Mouse (Mus musculus) monocyte, adult 5-6 weeks (primary cell): ENCODE results near the gene Higd1c. TPM values are rescaled to one million over a fixed set of nuclear protein-coding genes. Genes with fewer than 3 reads are reported as not detected.
"Not testable (repeated sequence)": the region's sequence is repeated elsewhere in the genome, so short reads cannot be mapped to it uniquely, and the experiment has no call there.

Source experiments
- ATAC-seq: fragments of 153-309, 156-312 bp; replicated peaks from 2 replicates; pipeline ENCODE4 v1.8.0; 2017; ENCODE audit warnings: mild to moderate bottlenecking; ENCODE audit not compliant: low TSS enrichment, insufficient number of reproducible peaks, severe bottlenecking, poor library complexity, low FRiP score
- total RNA-seq: library from RNA; stranded (forward); fragments of 200-1000, 200-491, 200-594 nt; gene quantifications from 3 replicates; pipeline ENCODE4 v1.2.3, GENCODE M21; 2017

Gene Higd1c
- total RNA-seq, 1 experiment from 2014 or later = not detected

- no peak for ATAC-seq
Observed at GRCm38 (mm10) chr15:100401811-100402210, 37.5 kb downstream of the Higd1c start.

- ATAC-seq = no peak
Observed at GRCm38 (mm10) chr15:100402347-100402746, 38.0 kb downstream of the Higd1c start.

DNA sequence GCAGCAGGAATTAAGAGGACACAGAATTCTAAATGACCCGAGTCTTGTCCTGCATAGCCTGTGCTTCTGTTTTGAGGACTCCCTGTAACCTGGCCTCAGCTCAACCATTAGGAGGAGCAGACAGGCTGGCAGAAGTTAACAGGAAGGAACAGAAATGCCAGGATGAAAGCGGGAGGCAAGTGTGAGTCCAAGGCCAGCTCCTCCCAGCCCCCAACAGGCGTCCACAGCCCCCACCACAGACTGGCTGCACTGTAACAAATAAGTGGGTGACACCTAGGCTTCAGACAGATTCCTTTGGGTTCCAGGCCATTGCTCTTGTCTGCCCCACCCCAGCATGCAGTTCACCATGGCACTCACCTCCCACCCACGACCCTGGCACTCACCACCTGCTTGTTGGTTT lies 38.5 kb downstream of the Higd1c start:
- no peak for ATAC-seq

DNA sequence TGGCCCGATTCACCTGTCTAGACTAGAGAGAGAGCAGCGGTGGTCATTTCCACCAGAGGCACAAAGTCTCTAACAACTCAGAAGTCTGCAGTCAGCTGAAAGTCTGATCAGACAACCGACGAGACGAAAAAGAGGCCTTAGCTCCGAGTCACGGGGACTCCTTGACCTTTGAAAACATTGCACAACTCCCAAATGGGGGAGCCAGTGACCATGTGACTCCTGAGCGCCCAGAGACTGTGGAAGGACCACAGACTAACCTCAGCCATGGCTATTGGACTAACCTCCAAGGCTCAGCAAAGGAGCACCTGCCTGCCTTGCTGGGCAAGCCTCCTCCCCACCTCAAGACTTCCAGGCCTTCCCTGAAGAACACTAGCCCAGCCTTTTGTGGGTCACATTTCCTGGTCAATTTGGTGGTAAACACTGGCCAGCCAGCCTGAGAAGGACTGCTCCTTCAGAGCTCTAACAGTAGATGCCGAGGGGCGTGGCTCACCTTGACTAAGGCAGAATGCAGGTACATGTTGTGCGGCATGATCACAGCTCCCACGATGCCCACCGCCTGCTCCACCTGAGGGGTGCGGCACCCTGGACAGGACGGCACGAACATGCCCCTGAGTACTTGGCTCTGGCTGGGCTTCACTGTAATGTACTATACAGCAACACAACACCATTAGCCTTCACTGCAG lies 39.1 kb downstream of the Higd1c start:
- ATAC-seq = peak; percentile 61

DNA sequence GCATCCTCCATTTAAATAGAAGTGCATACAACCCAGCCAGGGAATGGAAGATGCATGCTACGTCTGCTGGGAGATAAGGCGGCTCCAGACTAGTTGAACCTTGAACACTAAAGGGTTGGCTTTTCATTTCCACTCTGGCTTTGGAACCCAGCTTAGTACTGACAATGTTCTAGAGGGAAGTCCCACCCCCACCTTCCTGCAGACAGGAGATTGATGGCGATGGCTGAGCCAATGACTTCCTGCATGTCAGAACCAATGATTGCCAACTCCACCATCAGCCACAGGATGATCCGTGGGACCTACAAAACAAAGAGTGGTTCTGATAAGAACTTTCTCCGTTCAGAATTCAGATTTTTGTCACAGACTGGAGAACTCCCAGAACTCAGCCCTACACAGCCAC lies 41.7 kb downstream of the Higd1c start:
- no peak for ATAC-seq

DNA sequence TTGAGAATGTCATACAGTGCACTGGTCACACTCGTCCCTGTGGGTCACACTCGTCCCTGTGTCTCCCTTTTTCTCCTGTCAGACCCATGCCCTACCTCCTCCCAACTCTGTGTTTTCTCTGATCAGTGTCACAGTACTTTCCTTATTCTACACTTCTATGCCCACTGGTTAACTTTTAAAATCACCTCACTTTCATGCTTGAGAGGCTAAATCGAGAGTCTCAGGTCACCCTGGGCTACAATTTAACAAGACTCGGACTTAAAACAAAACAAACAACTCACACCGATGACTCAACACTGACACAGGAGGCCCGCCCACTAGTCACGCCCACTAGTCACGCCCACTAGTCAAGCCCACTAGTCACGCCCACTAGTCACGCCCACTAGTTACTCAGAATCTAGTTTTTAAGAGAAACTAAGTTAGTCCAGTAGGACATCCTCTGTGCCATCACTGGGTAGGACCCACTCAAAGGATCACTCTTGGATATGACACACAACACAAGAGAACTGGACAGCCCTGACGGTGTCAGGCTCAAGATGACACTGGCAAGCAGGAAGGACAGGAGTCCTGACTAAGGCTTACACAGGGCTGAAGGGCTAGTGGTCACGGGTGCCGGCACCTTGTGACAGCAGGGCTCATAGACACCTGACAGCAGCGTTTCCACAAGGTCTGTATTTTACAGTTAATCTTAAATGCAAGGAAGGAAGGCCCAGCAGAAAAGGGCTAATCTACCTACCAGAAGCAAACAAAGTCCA lies 46.8 kb downstream of the Higd1c start:
- ATAC-seq = peak; percentile 89

- no peak for ATAC-seq
Observed at GRCm38 (mm10) chr15:100411731-100412130, 47.4 kb downstream of the Higd1c start.

- ATAC-seq = no peak
Observed at GRCm38 (mm10) chr15:100413306-100413705, 49.0 kb downstream of the Higd1c start.

DNA sequence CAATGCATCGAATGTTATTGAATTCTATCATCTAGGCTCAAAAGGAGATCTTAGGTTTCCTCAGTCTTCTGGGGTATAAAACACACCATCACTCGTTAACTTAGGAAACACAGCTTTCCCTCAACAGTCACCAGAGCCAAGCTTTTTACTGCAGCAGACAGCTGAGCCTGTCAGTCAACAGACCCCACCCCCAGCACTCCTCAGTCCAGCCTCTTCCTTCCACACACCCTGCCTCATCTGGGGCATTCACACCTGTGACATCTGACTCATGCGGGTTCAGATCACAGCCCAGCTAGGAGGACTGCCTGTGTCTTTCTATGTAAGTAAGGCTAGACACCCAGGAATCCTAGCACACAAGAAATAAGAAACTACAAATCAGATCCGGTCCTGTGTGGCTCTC lies 49.7 kb downstream of the Higd1c start:
- ATAC-seq = no peak

GRCm38 (mm10) chr15:100414942-100415341 lies 50.6 kb downstream of the Higd1c start:
- no peak for ATAC-seq

GRCm38 (mm10) chr15:100415684-100416083 lies 51.3 kb downstream of the Higd1c start:
- ATAC-seq = no peak

DNA sequence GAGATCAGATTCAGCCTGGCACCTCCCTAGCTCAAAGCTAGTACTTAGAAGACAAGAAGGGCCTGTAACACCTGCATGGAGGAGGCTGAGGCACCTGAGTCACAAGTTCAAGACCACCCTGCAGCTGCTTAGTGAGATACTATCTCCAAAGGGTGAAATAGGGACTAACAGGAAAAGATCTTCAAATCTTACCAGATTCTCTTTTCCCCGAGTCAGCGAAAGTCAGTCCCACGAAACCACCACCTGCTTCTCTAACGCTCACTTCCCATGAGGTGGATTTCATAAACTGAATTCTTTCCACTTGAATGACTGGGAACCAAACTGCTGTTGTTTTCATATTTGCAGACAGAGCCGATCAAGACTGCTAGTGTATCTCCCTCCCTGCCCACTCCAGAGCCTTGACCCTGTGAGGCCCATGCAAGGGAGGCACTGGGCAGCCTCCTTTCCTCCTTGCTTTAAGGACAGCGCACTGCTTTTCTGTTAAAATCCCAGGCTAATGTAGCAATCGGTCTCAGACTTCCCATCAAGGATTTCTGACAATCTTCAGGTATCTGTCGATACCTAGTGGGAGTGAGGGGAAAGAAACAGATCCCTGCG lies 53.6 kb downstream of the Higd1c start:
- ATAC-seq = no peak

DNA sequence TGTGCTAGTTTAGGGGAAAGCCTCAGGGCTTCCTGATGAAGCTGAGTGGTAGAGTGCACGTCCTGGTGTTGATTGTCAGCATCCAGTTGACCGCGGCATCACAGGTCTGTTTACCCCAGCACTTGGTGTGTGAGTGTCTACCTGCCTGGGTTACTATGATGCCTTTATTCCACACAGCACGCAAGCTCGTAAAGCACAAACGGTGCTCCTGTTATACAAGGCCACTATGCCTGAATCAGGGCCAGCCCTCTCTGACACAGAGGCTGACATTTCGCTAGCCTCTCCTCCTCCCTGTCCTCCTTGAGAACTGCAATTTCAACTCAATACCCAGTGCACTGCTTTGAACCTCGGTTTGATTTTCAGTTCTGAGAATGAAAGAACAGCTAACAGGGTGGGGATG lies 55.0 kb downstream of the Higd1c start:
- no peak for ATAC-seq

DNA sequence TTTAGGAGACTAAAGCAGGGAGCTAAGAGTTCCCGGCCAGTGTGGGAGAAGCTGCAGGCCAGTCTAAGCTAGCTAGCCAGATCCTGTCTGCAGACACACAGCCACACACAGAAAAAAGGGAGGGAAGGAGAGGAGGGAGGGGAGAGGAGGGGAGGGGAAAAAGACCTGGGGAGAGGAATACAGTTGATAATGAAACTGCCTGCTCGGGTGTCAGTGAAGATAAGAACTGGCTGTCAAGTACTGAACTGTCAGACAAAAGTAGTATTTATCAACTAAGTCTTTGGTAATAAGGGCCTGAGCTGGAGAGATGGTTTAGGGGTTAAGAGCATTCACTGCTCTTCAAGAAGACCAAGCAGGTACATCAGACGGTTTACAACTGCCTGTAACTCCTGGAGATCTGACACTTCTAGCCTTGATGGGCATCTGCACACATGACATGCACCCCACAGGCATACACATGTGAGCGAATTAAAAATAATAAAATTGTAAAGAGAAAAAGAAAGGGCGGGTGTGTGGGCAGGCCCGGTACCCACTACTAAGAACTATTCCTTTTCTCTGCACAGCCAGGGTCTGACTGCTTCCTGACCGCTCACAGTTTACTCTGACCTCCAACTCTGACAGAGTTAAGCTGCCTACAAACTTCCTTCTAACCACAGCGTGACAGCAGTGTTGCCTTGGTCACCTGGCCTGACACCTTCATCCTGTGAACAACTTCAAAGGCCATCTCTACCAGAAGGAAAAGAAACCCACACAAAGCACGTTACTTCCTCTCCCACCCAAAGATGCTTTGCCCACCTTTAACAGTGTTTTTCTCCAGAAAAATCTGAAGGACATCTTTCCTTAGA lies 55.8 kb downstream of the Higd1c start:
- ATAC-seq = no peak

DNA sequence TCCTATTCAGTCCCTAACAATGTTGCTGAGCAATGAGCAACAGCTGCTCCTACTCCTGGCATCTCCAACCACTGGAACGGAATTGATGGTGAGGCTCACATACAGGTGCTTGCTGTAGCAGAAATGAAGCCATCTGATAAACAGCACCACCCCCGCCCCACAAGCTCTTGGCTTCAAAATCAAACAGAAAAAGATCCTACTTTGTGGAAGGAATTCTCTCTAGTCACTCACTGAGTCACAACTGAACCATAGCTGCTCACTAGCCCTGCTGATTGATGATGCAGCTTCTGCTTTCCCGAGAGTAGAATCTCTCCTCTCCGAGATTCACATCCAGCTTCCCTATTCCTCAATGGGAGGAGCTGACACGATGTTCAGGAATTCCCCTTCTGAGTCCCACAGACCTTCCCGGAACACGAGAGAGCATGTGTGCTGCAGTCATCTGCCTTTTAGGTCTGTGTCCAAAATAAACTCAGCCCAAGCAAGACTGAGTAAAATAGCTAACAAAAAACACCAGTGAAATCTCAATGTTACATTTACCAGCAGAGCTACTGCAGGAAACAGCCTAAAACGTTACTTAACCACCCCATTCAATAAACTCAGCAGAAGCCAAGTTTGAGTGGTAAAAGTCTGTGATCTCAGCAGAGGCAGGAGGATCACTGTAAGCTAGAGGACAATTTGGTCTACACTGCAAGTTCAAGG lies 56.9 kb downstream of the Higd1c start:
- peak; percentile 33; the same call in 1 of the 2 replicates for ATAC-seq

GRCm38 (mm10) chr15:100421758-100422197 lies 57.4 kb downstream of the Higd1c start, which contains the start of gene Gm5475:
TSS of gene Gm5475 (plus strand) at chr15:100422147.
- ATAC-seq = not testable (repeated sequence)

- ATAC-seq = no peak
Observed at GRCm38 (mm10) chr15:100422476-100422875, 58.1 kb downstream of the Higd1c start.
